Mouse (Mus musculus) lung, postnatal 0 days (tissue): Measurements from ENCODE around the gene Parp1. TPM values are rescaled to one million over a fixed set of nuclear protein-coding genes. Genes with fewer than 3 reads are reported as not detected.
A peak's percentile ranks its signal among the peaks of the same experiment; 100 is the strongest.
"Not testable (repeated sequence)": the region's sequence is repeated elsewhere in the genome, so short reads cannot be mapped to it uniquely, and the experiment has no call there.

Source experiments
- ATAC-seq: fragments of 200-750 bp; cut with Nextera tagmentation; 2 replicates; pipeline ENCODE4 v1.8.0; 2017; ENCODE audit warnings: moderate library complexity
- DNase-seq: peaks from one replicate; pipeline ENCODE4 v3.0.0-alpha.2; 2016; ENCODE audit warnings: low spot score
- H3K27ac ChIP-seq: fragments of 300-500 bp; sonication (generic); 2 replicates; pipeline ENCODE4 v1.5.1; 2014; ENCODE audit warnings: antibody characterized with exemption, mild to moderate bottlenecking, low read length, mixed read lengths
- H3K27me3 ChIP-seq: fragments of 300-500 bp; sonication (generic); replicated peaks from 2 replicates; pipeline ENCODE4 v1.6.1; 2014; ENCODE audit warnings: low read length, mixed read lengths; ENCODE audit not compliant: insufficient read depth
- H3K36me3 ChIP-seq: fragments of 300-500 bp; sonication (generic); 2 replicates; pipeline ENCODE4 v1.6.1; 2014; ENCODE audit warnings: low read length, mixed read lengths; ENCODE audit not compliant: insufficient read depth
- H3K4me1 ChIP-seq: fragments of 300-500 bp; sonication (generic); 2 replicates; pipeline ENCODE4 v1.6.1; 2014; ENCODE audit warnings: antibody characterized with exemption, low read depth, low read length, mixed read lengths; ENCODE audit not compliant: insufficient read depth
- H3K4me2 ChIP-seq: fragments of 300-500 bp; sonication (generic); replicated peaks from 2 replicates; pipeline ENCODE4 v1.6.1; 2014; ENCODE audit warnings: low read depth, mild to moderate bottlenecking, low read length, moderate library complexity, mixed read lengths
- H3K4me3 ChIP-seq: fragments of 300-500 bp; sonication (generic); 2 replicates; pipeline ENCODE4 v1.5.1; 2014; ENCODE audit warnings: low read depth, low read length
- H3K9ac ChIP-seq: fragments of 300-500 bp; sonication (generic); replicated peaks from 2 replicates; pipeline ENCODE4 v1.6.1; 2014; ENCODE audit warnings: low read depth, mild to moderate bottlenecking
- H3K9me3 ChIP-seq: fragments of 300-500 bp; sonication (generic); 2 replicates; pipeline ENCODE4 v1.6.1; 2016; ENCODE audit warnings: low read length, mixed read lengths
- CTCF ChIP-seq: IDR thresholded peaks from 2 replicates; pipeline ENCODE4 v1.5.1; 2016; ENCODE audit warnings: antibody characterized with exemption, mild to moderate bottlenecking
- EP300 ChIP-seq: IDR thresholded peaks from 2 replicates; pipeline ENCODE4 v1.6.1; 2016; ENCODE audit warnings: antibody characterized with exemption, mild to moderate bottlenecking, control low read depth
- WGBS: fragments of 180-500 bp; shearing (Covaris S2); extraction: QIAGEN DNeasy Blood & Tissue Kit; methylation state at CpG from one replicate; pipeline ENCODE4 v1.1.7; 2014; 5-methylcytosine and 5-hydroxymethylcytosine counted together
- polyA plus RNA-seq: library from polyadenylated mRNA; unstranded; fragments of >200 nt; fragmentation: Nextera tagmentation; extraction: Ambion mirVana; gene quantifications from 2 replicates; pipeline ENCODE4 v1.2.1, GENCODE M21; 2015

Gene Parp1
- polyA plus RNA-seq, 1 experiment from 2014 or later, result 21.0 TPM

DNA sequence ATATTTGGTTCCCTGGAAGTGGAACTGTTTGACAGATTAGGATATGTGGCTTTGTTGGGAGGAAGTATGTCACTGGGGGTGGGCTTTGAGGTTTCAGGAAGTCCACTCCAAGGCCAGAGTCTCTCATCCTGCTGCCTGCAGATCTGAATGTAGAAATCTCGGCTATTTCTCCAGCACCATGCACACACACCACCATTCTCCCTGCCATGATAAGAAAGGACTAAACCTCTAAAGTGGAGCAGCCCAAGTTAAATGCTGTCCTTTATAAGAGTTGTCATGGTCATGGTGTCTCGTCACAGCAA lies 38.8 kb downstream of the Parp1 start:
- WGBS, result 88% methylated on average over 2 of the region's 2 CpGs

DNA sequence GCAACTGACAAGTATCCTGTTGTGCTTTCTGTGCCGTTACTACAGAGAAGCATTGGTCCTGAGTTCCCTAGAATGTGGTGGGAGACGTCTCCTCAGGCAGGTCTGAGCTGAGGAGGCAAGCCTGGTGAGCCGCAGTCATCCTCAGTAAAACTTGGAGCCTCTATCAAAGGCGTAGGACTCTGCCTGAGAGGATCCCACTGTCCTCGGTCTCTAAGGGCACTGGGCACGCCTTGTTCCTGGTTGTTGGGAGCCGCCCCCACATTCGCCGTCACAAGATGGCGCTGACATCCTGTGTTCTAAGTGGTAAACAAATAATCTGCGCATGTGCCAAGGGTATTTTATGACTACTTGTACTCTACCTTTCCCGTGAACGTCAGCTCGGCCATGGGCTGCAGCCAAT lies 43.1 kb downstream of the Parp1 start:
- not testable (repeated sequence) for H3K9ac ChIP-seq, ATAC-seq, H3K4me2 ChIP-seq, H3K27me3 ChIP-seq, H3K9me3 ChIP-seq, DNase-seq, H3K4me1 ChIP-seq, H3K27ac ChIP-seq, H3K36me3 ChIP-seq, H3K4me3 ChIP-seq
- 92% methylated on average over 11 of the region's 14 CpGs for WGBS

More for the DNA sequence above, 38.8 kb downstream of the Parp1 start:
- Histone ChIP-seq H3K4me2 (no peak overlapping the region), H3K4me3 (no peak overlapping the region), H3K36me3 (no peaks in the 10 kb centered on the region), H3K4me1 (no peaks in the 10 kb centered on the region), H3K27ac (no peak overlapping the region), H3K9ac (no peak overlapping the region), H3K9me3 (no peaks in the 10 kb centered on the region), H3K27me3 (no peaks in the 10 kb centered on the region)
- no peak for DNase-seq
- ATAC-seq, result no peak
- TF ChIP-seq EP300, result no peak

DNA sequence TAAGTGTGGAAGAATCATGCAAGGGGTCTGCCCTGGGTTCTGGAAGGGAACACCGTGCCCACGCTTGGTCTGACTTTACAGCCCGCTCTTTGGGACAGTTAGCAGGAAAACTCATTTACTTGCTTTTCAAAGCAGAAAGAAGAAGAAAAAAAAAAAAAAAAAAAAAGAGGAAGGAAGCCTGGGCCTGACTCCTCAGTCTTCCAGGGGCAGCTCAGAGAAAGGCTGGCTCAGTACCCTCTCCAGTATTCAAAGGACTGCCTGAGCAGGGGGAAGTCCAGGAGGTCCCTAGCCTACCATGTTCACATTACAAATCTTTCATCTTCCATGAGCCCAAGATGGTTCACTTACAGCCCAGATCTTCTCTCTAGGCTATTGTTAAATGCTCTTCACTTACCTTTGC lies 48.0 kb downstream of the Parp1 start:
- TF ChIP-seq EP300 (no peak), CTCF (no peak)
- ATAC-seq (no peak), DNase-seq (no peak)
- no peaks in the 10 kb centered on the region for H3K9me3 ChIP-seq
- WGBS, result 95% methylated on average over 3 of the region's 3 CpGs
- no peak overlapping the region for H3K4me3 ChIP-seq
- no peak overlapping the region for H3K9ac ChIP-seq
- no peak overlapping the region; the same call in 1 of the 2 replicates for H3K27ac ChIP-seq
- no peaks in the 10 kb centered on the region for H3K4me1 ChIP-seq
- H3K27me3 ChIP-seq, result no peaks in the 10 kb centered on the region
- H3K4me2 ChIP-seq, result no peak overlapping the region
- no peaks in the 10 kb centered on the region for H3K36me3 ChIP-seq

DNA sequence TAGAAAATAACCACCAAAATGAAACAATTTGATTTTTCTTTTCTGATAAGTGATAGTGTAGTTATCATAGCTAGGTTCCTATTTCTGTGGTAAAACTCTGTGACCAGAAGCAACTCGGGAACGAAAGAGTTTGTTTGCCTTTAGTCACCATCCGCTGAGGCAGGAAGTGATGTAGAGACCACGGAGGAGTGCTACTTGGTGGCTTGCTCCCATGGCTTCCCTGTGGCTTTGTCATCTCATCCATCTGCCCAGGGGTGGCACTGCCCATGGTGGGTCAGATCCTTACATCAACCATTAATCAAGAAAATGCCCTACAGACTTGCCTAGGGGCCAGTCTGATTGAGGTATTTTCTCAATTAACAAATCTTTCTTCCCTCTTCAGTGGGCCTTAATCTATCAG lies 53.7 kb downstream of the Parp1 start:
- DNase-seq, result no peak
- Histone ChIP-seq H3K27me3 (no peaks in the 10 kb centered on the region), H3K9me3 (no peaks in the 10 kb centered on the region), H3K36me3 (no peaks in the 10 kb centered on the region), H3K4me2 (no peak overlapping the region), H3K4me1 (no peaks in the 10 kb centered on the region), H3K27ac (no peak overlapping the region), H3K4me3 (no peak overlapping the region), H3K9ac (no peak overlapping the region)
- WGBS, result 64% methylated on average over 4 of the region's 4 CpGs
- no peak for ATAC-seq
- no peak for TF ChIP-seq EP300
- TF ChIP-seq CTCF, result no peak

DNA sequence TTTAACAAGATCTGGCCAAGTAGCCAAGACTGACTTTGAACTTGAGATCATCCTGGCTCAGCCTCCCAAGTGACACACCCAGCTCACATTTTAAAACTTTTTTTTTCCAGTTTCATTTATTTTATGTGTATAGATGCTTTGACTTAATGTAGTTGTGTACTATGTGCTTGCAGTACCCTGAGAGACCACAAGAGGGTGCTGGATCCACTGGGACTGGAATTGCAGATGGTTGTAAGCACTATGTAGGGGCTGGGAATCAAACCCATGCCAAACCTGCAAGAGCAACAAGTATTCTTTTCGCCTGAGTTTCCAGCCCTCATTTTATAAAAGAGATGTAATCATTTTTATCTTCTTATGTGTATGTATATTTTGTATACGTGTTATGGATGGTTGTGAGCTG lies 55.2 kb downstream of the Parp1 start:
- DNase-seq, result no peak
- no peaks in the 10 kb centered on the region for H3K9me3 ChIP-seq
- no peaks in the 10 kb centered on the region for H3K36me3 ChIP-seq
- no peak overlapping the region for H3K4me3 ChIP-seq
- H3K4me2 ChIP-seq, result no peak overlapping the region
- no peaks in the 10 kb centered on the region for H3K27me3 ChIP-seq
- H3K27ac ChIP-seq, result no peak overlapping the region
- H3K9ac ChIP-seq, result no peak overlapping the region
- no peaks in the 10 kb centered on the region for H3K4me1 ChIP-seq
- WGBS, result 92% methylated on average over 2 of the region's 2 CpGs
- ATAC-seq, result no peak
- TF ChIP-seq CTCF, result peak; percentile 53
- TF ChIP-seq EP300, result no peak

DNA sequence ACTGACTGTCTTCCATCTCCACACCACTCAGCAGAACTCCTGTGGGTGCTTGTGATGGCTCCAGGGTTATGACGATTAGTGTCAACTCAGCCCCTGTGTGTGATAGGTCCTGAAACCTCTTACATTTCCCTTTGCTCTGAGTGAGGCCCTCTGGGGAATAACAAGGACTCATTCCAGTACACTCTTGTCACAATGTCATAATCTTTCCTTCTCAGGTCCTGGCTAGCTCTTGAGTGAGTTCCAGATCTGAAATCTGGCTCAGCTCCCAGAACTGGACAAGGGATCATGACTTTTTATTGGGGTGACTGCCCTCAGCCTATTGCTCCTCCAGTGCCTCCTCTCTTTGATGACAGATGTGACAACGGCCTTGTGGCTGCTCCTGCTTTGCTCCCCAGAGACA lies 57.4 kb downstream of the Parp1 start:
- H3K9me3 ChIP-seq, result no peaks in the 10 kb centered on the region
- H3K27ac ChIP-seq, result no peak overlapping the region
- H3K4me1 ChIP-seq, result no peaks in the 10 kb centered on the region
- WGBS, result 41% methylated on average over 2 of the region's 2 CpGs
- TF ChIP-seq EP300 (peak; percentile 45; the same call in 1 of the 2 replicates), CTCF (no peak)
- DNase-seq, result peak; percentile 81
- H3K36me3 ChIP-seq, result no peaks in the 10 kb centered on the region
- peak; percentile 93 for ATAC-seq
- H3K4me3 ChIP-seq, result no peak overlapping the region
- H3K9ac ChIP-seq, result no peak overlapping the region
- H3K27me3 ChIP-seq, result no peaks in the 10 kb centered on the region
- no peak overlapping the region for H3K4me2 ChIP-seq

DNA sequence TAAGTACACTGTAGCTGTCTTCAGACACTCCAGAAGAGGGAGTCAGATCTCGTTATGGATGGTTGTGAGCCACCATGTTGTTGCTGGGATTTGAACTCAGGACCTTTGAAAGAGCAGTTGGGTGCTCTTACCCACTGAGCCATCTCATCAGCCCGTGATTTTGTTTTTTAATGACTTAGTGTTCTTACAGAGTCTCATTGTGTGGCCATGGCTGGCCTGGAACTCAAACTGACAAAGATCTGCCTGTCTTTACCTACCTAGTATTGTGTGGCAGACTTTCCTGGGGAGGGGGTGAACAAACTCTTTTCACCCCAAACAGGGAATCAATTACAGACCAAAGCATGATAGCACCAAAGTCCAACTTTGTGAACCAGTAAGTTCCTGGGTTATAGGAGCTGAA lies 69.1 kb downstream of the Parp1 start:
- not testable (repeated sequence) for DNase-seq, H3K4me1 ChIP-seq, H3K4me2 ChIP-seq, H3K9ac ChIP-seq, H3K27me3 ChIP-seq, H3K9me3 ChIP-seq, H3K4me3 ChIP-seq, H3K36me3 ChIP-seq, ATAC-seq, H3K27ac ChIP-seq
- 80% methylated on average over 2 of the region's 2 CpGs for WGBS
